Mouse (Mus musculus): ENCODE results near the gene Ror1. TPM values are rescaled to one million over a fixed set of nuclear protein-coding genes. Genes with fewer than 3 reads are reported as not detected.

The Ror1 gene
- polyA plus RNA-seq, 1 experiment from 2014 or later: 1.5 TPM

GRCm38 (mm10) chr4:100124935-100125334 is 29.3 kb downstream of the Ror1 start:
- WGBS: 96% methylated on average over 1 of the region's 1 CpGs

GRCm38 (mm10) chr4:100126531-100127310 is 31.1 kb downstream of the Ror1 start:
- DNase-seq (ENCODE audit: low spot score) (no peak), ATAC-seq (ENCODE audit: low FRiP score) (no peak)
- no peak overlapping the region for H3K4me2 ChIP-seq (replicated peaks)
- H3K4me1 ChIP-seq (replicated peaks; ENCODE audit: control insufficient read depth, insufficient read depth, low read length): no peaks in the 10 kb centered on the region; the same call in 1 of the 2 replicates
- H3K9ac ChIP-seq: no peak overlapping the region
- WGBS: 67% methylated on average over 12 of the region's 12 CpGs
- no peaks in the 10 kb centered on the region for H3K36me3 ChIP-seq (replicated peaks; ENCODE audit: control insufficient read depth, insufficient read depth)
- no peaks in the 10 kb centered on the region for H3K27me3 ChIP-seq (ENCODE audit: control insufficient read depth, insufficient read depth, low read length)
- H3K9me3 ChIP-seq (ENCODE audit: control insufficient read depth, low read length): no peaks in the 10 kb centered on the region
- no peak overlapping the region for H3K4me3 ChIP-seq (replicated peaks; ENCODE audit: low read length)
- H3K27ac ChIP-seq: no peak overlapping the region

More at GRCm38 (mm10) chr4:100124935-100125334, 29.3 kb downstream of the Ror1 start:
- Histone ChIP-seq H3K27ac (no peak overlapping the region), H3K9me3 (ENCODE audit: control insufficient read depth, low read length) (no peaks in the 10 kb centered on the region), H3K4me3 (replicated peaks; ENCODE audit: low read length) (no peak overlapping the region), H3K36me3 (replicated peaks; ENCODE audit: control insufficient read depth, insufficient read depth) (no peaks in the 10 kb centered on the region), H3K4me2 (replicated peaks) (no peak overlapping the region), H3K9ac (no peak overlapping the region), H3K4me1 (replicated peaks; ENCODE audit: control insufficient read depth, insufficient read depth, low read length) (no peaks in the 10 kb centered on the region; the same call in 1 of the 2 replicates), H3K27me3 (ENCODE audit: control insufficient read depth, insufficient read depth, low read length) (no peaks in the 10 kb centered on the region)
- ATAC-seq (ENCODE audit: low FRiP score) (no peak), DNase-seq (ENCODE audit: low spot score) (no peak)

GRCm38 (mm10) chr4:100128026-100128922 is 32.7 kb downstream of the Ror1 start:
- Histone ChIP-seq H3K4me3 (replicated peaks; ENCODE audit: low read length) (no peak overlapping the region), H3K4me2 (replicated peaks) (no peak overlapping the region), H3K36me3 (replicated peaks; ENCODE audit: control insufficient read depth, insufficient read depth) (no peaks in the 10 kb centered on the region), H3K27ac (no peak overlapping the region), H3K9me3 (ENCODE audit: control insufficient read depth, low read length) (no peaks in the 10 kb centered on the region), H3K4me1 (replicated peaks; ENCODE audit: control insufficient read depth, insufficient read depth, low read length) (no peaks in the 10 kb centered on the region; the same call in 1 of the 2 replicates), H3K9ac (no peak overlapping the region), H3K27me3 (ENCODE audit: control insufficient read depth, insufficient read depth, low read length) (no peaks in the 10 kb centered on the region)
- DNase-seq (ENCODE audit: low spot score) (no peak), ATAC-seq (ENCODE audit: low FRiP score) (no peak)
- WGBS: 84% methylated on average over 12 of the region's 12 CpGs

GRCm38 (mm10) chr4:100129201-100129600 is 33.6 kb downstream of the Ror1 start:
- Histone ChIP-seq H3K36me3 (replicated peaks; ENCODE audit: control insufficient read depth, insufficient read depth) (no peaks in the 10 kb centered on the region), H3K4me1 (replicated peaks; ENCODE audit: control insufficient read depth, insufficient read depth, low read length) (no peaks in the 10 kb centered on the region; the same call in 1 of the 2 replicates), H3K27ac (peak overlapping the region; percentile 33), H3K9ac (no peak overlapping the region), H3K9me3 (ENCODE audit: control insufficient read depth, low read length) (no peaks in the 10 kb centered on the region), H3K27me3 (ENCODE audit: control insufficient read depth, insufficient read depth, low read length) (no peaks in the 10 kb centered on the region), H3K4me2 (replicated peaks) (no peak overlapping the region), H3K4me3 (replicated peaks; ENCODE audit: low read length) (no peak overlapping the region)
- WGBS: 71% methylated on average over 5 of the region's 5 CpGs
- ATAC-seq (ENCODE audit: low FRiP score): no peak
- DNase-seq (ENCODE audit: low spot score): peak; percentile 53

- 92% methylated on average over 3 of the region's 3 CpGs for WGBS
- H3K4me1 ChIP-seq (replicated peaks; ENCODE audit: control insufficient read depth, insufficient read depth, low read length): no peaks in the 10 kb centered on the region; the same call in 1 of the 2 replicates
- no peak for DNase-seq (ENCODE audit: low spot score)
These were observed 35.3 kb downstream of the Ror1 start for GRCm38 (mm10) chr4:100130771-100131475.

GRCm38 (mm10) chr4:100131488-100131887 is 35.9 kb downstream of the Ror1 start:
- H3K27me3 ChIP-seq (ENCODE audit: control insufficient read depth, insufficient read depth, low read length): no peaks in the 10 kb centered on the region
- H3K9ac ChIP-seq: no peak overlapping the region
- no peaks in the 10 kb centered on the region for H3K9me3 ChIP-seq (ENCODE audit: control insufficient read depth, low read length)
- DNase-seq (ENCODE audit: low spot score) (no peak), ATAC-seq (ENCODE audit: low FRiP score) (no peak)
- H3K4me1 ChIP-seq (replicated peaks; ENCODE audit: control insufficient read depth, insufficient read depth, low read length): no peaks in the 10 kb centered on the region; the same call in 1 of the 2 replicates
- WGBS: 91% methylated on average over 2 of the region's 2 CpGs
- no peaks in the 10 kb centered on the region for H3K36me3 ChIP-seq (replicated peaks; ENCODE audit: control insufficient read depth, insufficient read depth)
- no peak overlapping the region for H3K4me2 ChIP-seq (replicated peaks)
- H3K4me3 ChIP-seq (replicated peaks; ENCODE audit: low read length): no peak overlapping the region
- H3K27ac ChIP-seq: no peak overlapping the region

More at GRCm38 (mm10) chr4:100130771-100131475, 35.3 kb downstream of the Ror1 start:
- Histone ChIP-seq H3K4me3 (replicated peaks; ENCODE audit: low read length) (no peak overlapping the region), H3K4me2 (replicated peaks) (no peak overlapping the region), H3K27me3 (ENCODE audit: control insufficient read depth, insufficient read depth, low read length) (no peaks in the 10 kb centered on the region), H3K9ac (no peak overlapping the region), H3K9me3 (ENCODE audit: control insufficient read depth, low read length) (no peaks in the 10 kb centered on the region), H3K36me3 (replicated peaks; ENCODE audit: control insufficient read depth, insufficient read depth) (no peaks in the 10 kb centered on the region), H3K27ac (no peak overlapping the region)
- ATAC-seq (ENCODE audit: low FRiP score): no peak

GRCm38 (mm10) chr4:100132261-100132660 is 36.7 kb downstream of the Ror1 start:
- Histone ChIP-seq H3K4me1 (replicated peaks; ENCODE audit: control insufficient read depth, insufficient read depth, low read length) (no peaks in the 10 kb centered on the region; the same call in 1 of the 2 replicates), H3K27ac (no peak overlapping the region), H3K4me2 (replicated peaks) (no peak overlapping the region), H3K36me3 (replicated peaks; ENCODE audit: control insufficient read depth, insufficient read depth) (no peaks in the 10 kb centered on the region), H3K4me3 (replicated peaks; ENCODE audit: low read length) (no peak overlapping the region), H3K9me3 (ENCODE audit: control insufficient read depth, low read length) (no peaks in the 10 kb centered on the region), H3K9ac (no peak overlapping the region), H3K27me3 (ENCODE audit: control insufficient read depth, insufficient read depth, low read length) (no peaks in the 10 kb centered on the region)
- ATAC-seq (ENCODE audit: low FRiP score) (no peak), DNase-seq (ENCODE audit: low spot score) (no peak)
- WGBS: 85% methylated on average over 3 of the region's 3 CpGs

- DNase-seq (ENCODE audit: low spot score) (no peak), ATAC-seq (ENCODE audit: low FRiP score) (no peak)
- WGBS: 91% methylated on average over 4 of the region's 4 CpGs
- Histone ChIP-seq H3K36me3 (replicated peaks; ENCODE audit: control insufficient read depth, insufficient read depth) (no peaks in the 10 kb centered on the region), H3K4me3 (replicated peaks; ENCODE audit: low read length) (no peak overlapping the region), H3K9ac (no peak overlapping the region), H3K27me3 (ENCODE audit: control insufficient read depth, insufficient read depth, low read length) (no peaks in the 10 kb centered on the region), H3K4me2 (replicated peaks) (no peak overlapping the region), H3K9me3 (ENCODE audit: control insufficient read depth, low read length) (no peaks in the 10 kb centered on the region), H3K4me1 (replicated peaks; ENCODE audit: control insufficient read depth, insufficient read depth, low read length) (no peaks in the 10 kb centered on the region), H3K27ac (no peak overlapping the region)
These were observed 40.5 kb downstream of the Ror1 start for GRCm38 (mm10) chr4:100136046-100136445.

All from hindbrain, embryonic 14.5 days (tissue).